Mouse (Mus musculus) T-helper 17 cell (primary cell): ENCODE data around the gene Lamtor2.

Experiments used
- in situ Hi-C, 2 experiments: fragments of 300-600 bp; cut with MboI, MseI; formaldehyde crosslinking; loops; 1 replicate in 1 of 2; 2 replicates in 1 of 2; pipeline ENCODE4 v1.15.1; 2025; ENCODE audit warnings: high pct_unique_total_duplicates in 2 of 2

Gene Lamtor2

GRCm38 (mm10) chr3:88569093-88569492 lies 16.2 kb upstream of the Lamtor2 start:
- in situ Hi-C loops: no loop called here

DNA sequence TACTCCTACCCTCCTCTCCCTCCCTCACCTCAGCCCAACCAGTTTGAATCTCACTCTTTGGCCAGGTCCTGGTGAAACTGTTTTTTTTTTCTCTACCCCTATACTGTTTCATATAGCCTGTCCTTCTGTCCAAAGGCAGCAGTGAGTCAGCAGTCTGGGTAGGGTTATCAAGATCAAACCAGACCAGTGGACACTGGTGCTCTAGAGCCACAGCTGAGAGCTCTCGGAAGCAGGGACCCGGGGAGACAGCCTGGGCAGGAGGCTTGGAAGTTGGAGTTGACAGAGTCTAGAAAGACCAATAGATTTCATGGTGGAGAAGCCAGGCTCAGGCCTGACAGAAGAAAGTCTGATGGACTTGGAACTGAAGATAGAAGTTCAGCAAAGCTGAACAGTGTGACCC lies 15.7 kb upstream of the Lamtor2 start:
- in situ Hi-C loops: no loop called here

DNA sequence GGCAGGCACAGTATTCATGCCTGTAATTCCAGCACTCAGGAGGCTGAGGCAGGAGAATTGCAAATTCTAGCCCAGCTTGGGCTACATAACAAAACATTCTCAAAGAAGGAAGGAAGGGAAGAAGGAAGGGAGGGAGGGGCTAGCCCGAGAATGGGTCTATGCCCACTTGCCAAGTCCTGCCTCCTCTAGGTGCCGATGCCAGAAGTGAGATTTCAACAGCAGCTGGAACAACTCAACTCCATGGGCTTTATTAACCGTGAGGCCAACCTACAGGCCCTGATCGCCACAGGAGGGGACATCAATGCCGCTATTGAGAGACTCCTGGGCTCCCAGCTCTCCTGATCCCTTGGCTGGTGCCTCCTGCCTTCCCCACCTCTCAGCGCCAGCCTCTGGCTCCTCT lies 15.0 kb upstream of the Lamtor2 start:
- in situ Hi-C loops: no loop called here

DNA sequence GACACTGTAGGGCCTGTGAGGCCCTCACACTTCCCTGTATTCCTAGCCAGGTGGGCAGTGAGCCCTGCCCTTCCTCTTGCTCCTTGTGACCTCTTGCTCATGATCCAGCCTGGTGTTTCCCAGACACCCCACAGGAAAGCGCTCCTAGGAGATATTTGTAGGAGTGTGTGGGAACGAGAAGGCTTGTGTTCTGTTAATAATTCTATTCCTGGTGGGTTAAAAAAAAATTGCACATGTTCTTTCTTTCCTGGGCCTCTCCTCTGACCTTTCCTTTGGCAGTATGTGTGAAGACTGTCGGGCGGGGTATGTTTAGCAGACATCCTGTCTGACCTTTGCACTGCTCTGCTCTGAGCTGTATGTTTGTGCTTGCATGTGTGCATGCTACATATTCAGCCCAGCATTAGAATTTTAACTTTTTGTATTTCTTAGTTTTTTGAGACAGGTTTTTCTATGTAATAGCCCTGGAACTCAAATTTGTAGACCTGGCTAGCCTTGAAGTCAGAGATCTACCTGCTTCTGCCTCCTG lies 13.7 kb upstream of the Lamtor2 start:
- in situ Hi-C loops: no loop called here

- in situ Hi-C loops: no loop called here
These were observed 13.2 kb upstream of the Lamtor2 start for GRCm38 (mm10) chr3:88566116-88566515.

DNA sequence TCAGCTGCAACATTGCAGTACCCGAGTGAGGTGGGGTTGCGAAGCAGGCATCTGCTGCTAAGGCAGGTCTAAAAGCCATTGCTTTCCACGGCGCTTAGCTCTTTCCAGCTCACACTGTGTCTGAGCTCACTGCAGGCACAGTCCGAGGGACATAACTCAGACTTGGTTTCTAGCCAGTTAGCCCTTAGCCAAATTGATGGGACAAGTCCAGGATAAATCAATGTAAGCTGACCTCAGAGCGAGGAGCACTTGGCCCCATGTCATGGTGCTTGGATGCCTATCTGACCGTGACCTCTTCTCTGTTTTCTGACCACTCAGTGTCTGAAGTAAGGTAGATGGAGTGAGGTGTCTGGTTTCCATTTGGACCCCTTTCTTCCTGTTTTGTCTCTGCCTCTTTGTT lies 11.1 kb upstream of the Lamtor2 start:
- in situ Hi-C loops: no loop called here

DNA sequence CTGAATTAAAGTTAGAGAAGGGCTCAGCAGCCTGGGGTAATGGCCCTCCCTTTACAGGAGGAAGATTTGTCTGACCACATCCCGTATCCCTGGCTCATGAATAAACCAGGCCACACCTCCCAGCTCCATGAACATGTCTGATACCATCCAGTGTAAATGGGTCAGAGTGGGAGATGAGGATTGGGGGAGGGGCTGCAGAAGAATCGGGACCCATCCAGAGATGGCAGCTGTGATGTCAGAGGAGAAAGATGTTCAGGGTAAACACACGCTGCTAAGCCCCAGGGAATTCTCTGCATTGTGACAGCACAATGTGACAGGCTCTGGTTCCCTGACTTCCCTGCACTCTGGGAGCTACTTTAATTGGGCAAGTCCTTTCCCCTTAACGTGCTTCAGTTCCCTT lies 10.6 kb upstream of the Lamtor2 start:
- in situ Hi-C loops: no loop called here

- in situ Hi-C loops: no loop called here
These were observed 9.1 kb upstream of the Lamtor2 start for GRCm38 (mm10) chr3:88561989-88562388.

DNA sequence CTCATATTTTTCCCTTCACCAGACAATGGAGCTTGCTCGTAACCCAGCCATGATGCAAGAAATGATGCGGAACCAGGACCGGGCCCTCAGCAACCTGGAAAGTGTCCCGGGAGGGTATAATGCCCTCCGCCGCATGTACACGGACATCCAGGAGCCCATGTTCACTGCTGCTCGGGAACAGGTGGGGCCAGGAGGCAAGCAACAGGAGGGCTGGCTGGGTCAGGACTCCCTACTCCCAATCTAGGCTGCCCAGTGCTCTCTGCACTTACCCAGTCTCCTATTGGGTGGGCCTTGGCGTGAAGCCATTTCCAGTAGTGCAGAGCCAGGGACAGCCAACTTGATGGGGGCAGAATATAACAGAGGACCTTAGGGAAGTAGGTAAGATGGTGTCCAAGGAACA lies 6.7 kb upstream of the Lamtor2 start:
- in situ Hi-C loops: no loop called here

DNA sequence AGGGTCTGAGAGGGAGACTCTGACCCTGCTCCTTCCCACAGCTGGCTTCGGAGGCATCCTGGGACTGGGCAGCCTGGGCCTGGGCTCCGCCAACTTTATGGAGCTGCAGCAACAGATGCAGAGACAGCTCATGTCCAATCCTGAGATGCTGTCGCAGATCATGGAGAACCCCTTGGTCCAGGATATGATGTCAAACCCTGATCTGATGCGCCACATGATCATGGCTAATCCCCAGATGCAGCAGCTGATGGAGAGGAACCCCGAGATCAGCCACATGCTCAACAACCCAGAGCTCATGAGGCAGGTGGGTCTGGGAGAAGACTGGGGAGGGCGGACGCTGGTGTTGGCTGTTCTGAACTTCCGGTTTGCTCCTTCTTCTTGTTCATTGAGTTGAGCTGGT lies 3.7 kb upstream of the Lamtor2 start:
- in situ Hi-C loops: no loop called here

GRCm38 (mm10) chr3:88555731-88556130 lies 2.9 kb upstream of the Lamtor2 start:
- in situ Hi-C loops: no loop called here

- in situ Hi-C loops: no loop called here
These were observed 2.3 kb upstream of the Lamtor2 start for GRCm38 (mm10) chr3:88555069-88555605.

DNA sequence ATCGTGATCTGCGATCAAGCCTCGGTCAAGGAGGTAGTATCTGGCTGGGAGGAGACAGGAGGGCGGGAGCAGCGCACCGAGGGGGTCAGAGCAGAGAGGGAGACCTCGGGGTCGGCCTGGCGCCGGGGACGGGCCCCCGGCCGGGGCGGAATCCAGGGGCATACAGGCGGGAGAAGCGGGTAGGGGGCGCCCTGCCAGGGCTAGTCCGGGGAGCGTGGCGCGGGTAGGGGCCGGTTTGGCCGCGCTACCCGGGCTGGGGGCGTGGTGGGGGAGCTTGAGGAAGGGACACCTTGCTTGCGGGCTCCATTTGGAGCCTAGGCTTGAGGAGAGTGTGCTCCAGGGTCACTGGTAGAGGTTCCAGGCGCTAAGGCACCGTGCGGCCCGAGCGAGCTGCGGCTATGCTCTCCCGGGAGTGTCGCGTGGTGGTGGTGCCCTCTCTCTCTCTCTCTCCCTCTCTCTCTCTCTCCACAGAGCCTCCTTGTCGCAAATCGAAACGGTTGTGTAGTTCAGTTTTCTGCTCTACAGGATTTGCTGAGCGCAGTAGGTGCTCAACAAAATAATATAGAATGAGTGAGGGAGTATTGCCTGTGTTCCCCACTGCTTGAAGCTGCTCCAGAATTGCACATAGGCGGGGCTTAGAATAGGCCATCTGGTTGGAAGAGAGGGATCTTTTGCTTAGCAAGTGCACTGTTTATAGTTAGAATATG lies 1.2 kb upstream of the Lamtor2 start:
- in situ Hi-C loops: no loop called here

DNA sequence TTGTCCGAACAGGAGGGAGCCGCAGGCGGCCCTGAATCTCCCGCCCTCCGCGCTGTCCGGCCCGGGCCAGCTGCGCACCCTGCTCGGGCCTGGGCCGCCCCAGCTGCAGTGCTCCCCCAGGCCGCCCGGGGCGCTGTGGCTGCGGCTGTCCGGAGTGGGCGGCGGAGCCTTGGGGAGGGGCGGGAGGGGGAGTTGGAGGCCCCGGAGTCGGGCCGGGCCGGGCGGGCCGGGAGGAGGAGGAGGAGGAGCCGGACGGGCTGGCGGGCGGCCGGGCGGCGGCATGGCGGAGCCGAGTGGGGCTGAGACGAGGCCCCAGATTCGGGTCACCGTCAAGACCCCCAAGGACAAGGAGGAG lies 628 bp upstream of the Lamtor2 start, which contains the start of gene Ubqln4:
Ubqln4 (plus strand) TSS at position 234 of the 355 bp plus-strand sequence.
- in situ Hi-C loops: no loop called here

GRCm38 (mm10) chr3:88552082-88552645 lies 710 bp downstream of the Lamtor2 start:
- in situ Hi-C loops: no loop called here

DNA sequence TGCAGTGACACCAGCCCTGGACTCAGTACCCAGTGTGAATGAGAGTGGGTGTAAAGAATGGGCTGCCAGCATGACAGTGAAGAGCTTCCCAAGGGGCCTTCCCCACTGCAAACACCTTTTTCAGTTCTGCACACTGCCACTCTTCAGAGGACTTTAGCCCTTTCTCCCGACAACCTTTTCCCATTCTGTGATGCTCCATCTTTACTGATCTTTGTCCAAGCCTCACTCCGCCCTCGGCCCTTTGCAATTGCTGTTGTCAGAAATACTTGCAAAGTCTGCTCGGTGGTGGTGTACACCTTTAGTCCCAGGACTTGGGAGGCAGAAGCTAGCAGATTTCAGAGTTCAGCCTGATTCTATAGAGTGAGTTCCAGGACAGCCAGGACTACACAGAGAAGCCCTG lies 1.3 kb downstream of the Lamtor2 start:
- in situ Hi-C loops: no loop called here

- in situ Hi-C loops: loop anchor here in 1 of 2 experiments (5.0 kb wide), 1 partner anchor 94 kb away; no protein-coding TSS in a partner anchor
These were observed 4.5 kb downstream of the Lamtor2 start, which contains the start of gene Rab25 for GRCm38 (mm10) chr3:88548180-88548917. Gene Rab25 (minus strand): TSS chr3:88548300.

DNA sequence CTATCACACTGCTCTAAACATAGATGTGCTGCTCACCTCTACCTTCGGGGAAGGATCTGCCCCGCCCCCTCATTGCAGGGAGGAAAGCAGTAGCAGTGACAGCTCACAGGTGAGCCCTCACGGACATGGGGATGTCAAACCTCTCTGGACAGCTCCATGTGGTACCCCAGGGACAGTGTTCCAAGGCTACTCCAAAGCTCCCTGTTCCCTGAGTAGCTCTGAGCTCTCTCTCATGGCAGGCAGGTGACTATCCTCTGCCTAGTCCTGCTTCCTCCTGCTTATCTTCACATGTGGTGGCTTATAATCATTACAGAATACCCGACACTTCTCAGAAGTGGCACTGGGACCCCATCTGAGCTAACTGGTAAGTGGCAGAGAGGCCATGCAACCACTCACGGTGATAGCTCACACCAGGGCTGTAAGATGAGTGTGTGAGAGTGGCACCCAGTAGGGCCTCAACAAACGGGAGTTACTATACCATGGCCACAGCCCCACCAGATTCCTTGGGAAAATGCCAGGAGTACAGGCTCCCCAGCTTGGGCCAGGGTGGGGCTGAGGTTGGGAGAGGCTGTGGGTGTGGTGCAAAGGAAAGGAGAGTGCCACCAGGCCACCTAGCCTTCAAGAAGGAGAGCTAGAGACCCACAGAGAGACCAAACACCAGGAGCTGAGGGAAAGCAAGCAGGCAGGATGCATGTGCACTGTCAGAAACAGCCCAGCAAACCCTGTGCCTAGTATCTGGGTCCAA lies 6.0 kb downstream of the Lamtor2 start:
- in situ Hi-C loops: loop anchor here in 1 of 2 experiments (5.0 kb wide), 1 partner anchor 95 kb away; no protein-coding TSS in a partner anchor

GRCm38 (mm10) chr3:88544955-88545591 lies 7.8 kb downstream of the Lamtor2 start:
- in situ Hi-C loops: loop anchor here in 1 of 2 experiments (5.0 kb wide), 1 partner anchor 97 kb away; no protein-coding TSS in a partner anchor

DNA sequence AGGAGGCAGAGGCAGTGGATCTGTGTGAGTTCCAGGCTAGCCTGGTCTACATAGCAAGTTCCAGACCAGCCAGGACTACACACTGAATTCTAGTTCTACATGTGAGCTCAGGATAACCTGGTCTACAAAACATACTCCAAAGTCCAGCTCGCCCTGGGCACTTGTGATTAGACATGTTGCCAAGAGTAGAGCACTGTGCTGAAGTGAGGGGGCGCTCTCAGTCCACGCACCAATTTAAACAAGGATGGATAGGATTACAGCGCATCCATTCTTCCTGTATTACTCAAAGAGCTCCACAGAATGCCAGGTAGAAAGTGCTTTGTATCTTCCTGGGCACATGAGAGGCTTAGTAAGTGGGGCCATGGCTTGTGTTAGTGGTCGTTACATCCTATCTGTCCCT lies 8.4 kb downstream of the Lamtor2 start:
- in situ Hi-C loops: no loop called here
